Mouse (Mus musculus): ENCODE measurements at regions not wholly inside any gene's neighbourhood (a gene's known extent, or its start where the extent isn't known, plus 50 kb on each side); places are given as distances from the start of the nearest gene placed in this dataset.
A peak's percentile ranks its signal among the peaks of the same experiment; 100 is the strongest.

- no peak for DNase-seq (ENCODE audit: inconsistent age in 2 of 2, low spot score in 1 of 2)
Measured at GRCm38 (mm10) chr3:102574320-102574719, 104.6 kb downstream of the Ngf start.

GRCm38 (mm10) chr3:102576896-102577295 lies 107.2 kb downstream of the Ngf start:
- no peak for DNase-seq (ENCODE audit: inconsistent age in 2 of 2, low spot score in 1 of 2)

GRCm38 (mm10) chr3:102581830-102582229 lies 112.1 kb downstream of the Ngf start:
- DNase-seq (ENCODE audit: inconsistent age in 2 of 2, low spot score in 1 of 2) = no peak

GRCm38 (mm10) chr3:102585136-102585535 lies 115.4 kb downstream of the Ngf start:
- no peak for DNase-seq (ENCODE audit: inconsistent age in 2 of 2, low spot score in 1 of 2)

GRCm38 (mm10) chr3:102586221-102586620 lies 116.5 kb downstream of the Ngf start:
- no peak for DNase-seq (ENCODE audit: inconsistent age in 2 of 2, low spot score in 1 of 2)

GRCm38 (mm10) chr3:102592041-102592440 lies 122.3 kb downstream of the Ngf start:
- no peak for DNase-seq (ENCODE audit: inconsistent age in 2 of 2, low spot score in 1 of 2)

GRCm38 (mm10) chr3:102596944-102597551 lies 127.3 kb downstream of the Ngf start:
- no peak for DNase-seq (ENCODE audit: inconsistent age in 2 of 2, low spot score in 1 of 2)

GRCm38 (mm10) chr3:102599061-102599460 lies 129.3 kb downstream of the Ngf start:
- no peak for DNase-seq (ENCODE audit: inconsistent age in 2 of 2, low spot score in 1 of 2)

GRCm38 (mm10) chr3:102602766-102603165 lies 131.6 kb upstream of the Tspan2 start:
- DNase-seq (ENCODE audit: inconsistent age in 2 of 2, low spot score in 1 of 2) = no peak

- no peak for DNase-seq (ENCODE audit: inconsistent age in 2 of 2, low spot score in 1 of 2)
Measured at GRCm38 (mm10) chr3:102605284-102605683, 129.0 kb upstream of the Tspan2 start.

GRCm38 (mm10) chr3:102610970-102611369 lies 123.4 kb upstream of the Tspan2 start:
- DNase-seq (ENCODE audit: inconsistent age in 2 of 2, low spot score in 1 of 2) = no peak

GRCm38 (mm10) chr3:102611398-102612366 lies 122.6 kb upstream of the Tspan2 start:
- DNase-seq (ENCODE audit: inconsistent age in 2 of 2, low spot score in 1 of 2) = no peak

- no peak for DNase-seq (ENCODE audit: inconsistent age in 2 of 2, low spot score in 1 of 2)
Measured at GRCm38 (mm10) chr3:102619666-102620377, 114.5 kb upstream of the Tspan2 start.

GRCm38 (mm10) chr3:102636076-102636475 lies 98.3 kb upstream of the Tspan2 start:
- DNase-seq (ENCODE audit: inconsistent age in 2 of 2, low spot score in 1 of 2) = no peak

- peak in 1 of 2 experiments; percentile 53 for DNase-seq (ENCODE audit: inconsistent age in 2 of 2, low spot score in 1 of 2)
Measured at GRCm38 (mm10) chr3:102636674-102637073, 97.7 kb upstream of the Tspan2 start.

GRCm38 (mm10) chr3:102644276-102644940 lies 89.9 kb upstream of the Tspan2 start:
- no peak for DNase-seq (ENCODE audit: inconsistent age in 2 of 2, low spot score in 1 of 2)

- DNase-seq (ENCODE audit: inconsistent age in 2 of 2, low spot score in 1 of 2) = no peak
Measured at GRCm38 (mm10) chr3:102648450-102648849, 85.9 kb upstream of the Tspan2 start.

- no peak for DNase-seq (ENCODE audit: inconsistent age in 2 of 2, low spot score in 1 of 2)
Measured at GRCm38 (mm10) chr3:102654962-102655361, 79.4 kb upstream of the Tspan2 start.

GRCm38 (mm10) chr3:102657116-102657515 lies 77.2 kb upstream of the Tspan2 start:
- DNase-seq (ENCODE audit: inconsistent age in 2 of 2, low spot score in 1 of 2) = no peak

- DNase-seq (ENCODE audit: inconsistent age in 2 of 2, low spot score in 1 of 2) = peak in 1 of 2 experiments; percentile 32
Measured at GRCm38 (mm10) chr3:102657531-102658060, 76.7 kb upstream of the Tspan2 start.

GRCm38 (mm10) chr3:102659352-102659751 lies 75.0 kb upstream of the Tspan2 start:
- no peak for DNase-seq (ENCODE audit: inconsistent age in 2 of 2, low spot score in 1 of 2)
